In genomic region chr6:32397133-32397730, GRCm38 (mm10) we compare ENCODE assay signal across 9 mouse cellular contexts.
A peak's percentile ranks its signal among the peaks of the same experiment; 100 is the strongest.
DNase-seq lines count a peak whose midpoint lies in the region; ATAC-seq and TF ChIP-seq lines count a peak whose summit lies in the region.
"Had no signal": no experiment of that assay in that cellular context is flagged by ENCODE, and none has a peak within 500 bp of the region (broad histone marks: within the 10 kb centered on the region; RNA-seq: fewer than 3 reads in every experiment).

No protein-coding gene starts in this region.

- TF ChIP-seq CTCF in left cerebral cortex, adult 2 months (IDR thresholded peaks at IDR 0.05), result no peak

- peak; percentile 91 for ATAC-seq in hindbrain, embryonic 16.5 days
- peak; percentile 65 for ATAC-seq in midbrain, embryonic 13.5 days
- no peak for ATAC-seq in erythroid progenitor cell, adult 5-6 weeks (replicated peaks; ENCODE audit: low FRiP score, poor library complexity, severe bottlenecking)

- 32% methylated on average over 6 of the region's 6 CpGs for WGBS in hindbrain, embryonic 16.5 days
- 44% methylated on average over 6 of the region's 6 CpGs for WGBS in midbrain, embryonic 13.5 days

- peak overlapping the region; percentile 44 for H3K27ac ChIP-seq in hindbrain, embryonic 16.5 days (ENCODE audit: low read depth, low read length)
- H3K27ac ChIP-seq in left cerebral cortex, adult 2 months, result 0 out of 2 replicates have a peak overlapping the region, but pooled peaks have one; percentile 24
- H3K27ac ChIP-seq in midbrain, embryonic 13.5 days, result peak overlapping the region; percentile 57; the same call in 1 of the 2 replicates
- H3K27ac ChIP-seq: liver, embryonic 15.5 days had no signal

- no peaks in the 10 kb centered on the region for H3K9me3 ChIP-seq in hindbrain, embryonic 16.5 days (ENCODE audit: control insufficient read depth, low read length)
- no peaks in the 10 kb centered on the region for H3K9me3 ChIP-seq in midbrain, embryonic 13.5 days
- H3K9me3 ChIP-seq: liver, embryonic 15.5 days had no signal

- peaks cover 9% of the 10 kb centered on the region for H3K4me1 ChIP-seq in hindbrain, embryonic 16.5 days (ENCODE audit: control insufficient read depth, insufficient read depth, low read depth, low read length)
- peaks cover 21% of the 10 kb centered on the region for H3K4me1 ChIP-seq in midbrain, embryonic 13.5 days (replicated peaks)
- H3K4me1 ChIP-seq: liver, embryonic 15.5 days had no signal

- DNase-seq in adrenal gland, postnatal 10 days, result peak; percentile 90
- DNase-seq in cerebellum, postnatal 14 days, result peak; percentile 98
- peak; percentile 86 for DNase-seq in gastrocnemius, postnatal 10 days
- peak; percentile 53 to 62 for DNase-seq in left cerebral cortex, adult 2 months (ENCODE audit: extremely low spot score in 1 of 2, low spot score in 2 of 2)
- DNase-seq in testis, postnatal 14 days (ENCODE audit: low spot score), result peak; percentile 79

- no peaks in the 10 kb centered on the region for H3K27me3 ChIP-seq in hindbrain, embryonic 16.5 days (replicated peaks; ENCODE audit: control insufficient read depth, insufficient read depth, low read length)
- H3K27me3 ChIP-seq in midbrain, embryonic 13.5 days, result no peaks in the 10 kb centered on the region
- H3K27me3 ChIP-seq: liver, embryonic 15.5 days had no signal

- H3K9ac ChIP-seq in hindbrain, embryonic 16.5 days (ENCODE audit: low read depth, low read length), result no peak overlapping the region
- H3K9ac ChIP-seq in midbrain, embryonic 13.5 days (replicated peaks), result no peak overlapping the region
- H3K9ac ChIP-seq: liver, embryonic 15.5 days had no signal

- no peak overlapping the region for H3K4me2 ChIP-seq in hindbrain, embryonic 16.5 days (ENCODE audit: low read length)
- H3K4me2 ChIP-seq in midbrain, embryonic 13.5 days (replicated peaks), result no peak overlapping the region
- H3K4me2 ChIP-seq: liver, embryonic 15.5 days had no signal

- H3K36me3 ChIP-seq in hindbrain, embryonic 16.5 days (ENCODE audit: control insufficient read depth, insufficient read depth, low read length), result no peaks in the 10 kb centered on the region
- H3K36me3 ChIP-seq in midbrain, embryonic 13.5 days, result no peaks in the 10 kb centered on the region
- H3K36me3 ChIP-seq: liver, embryonic 15.5 days had no signal

- no peak overlapping the region for H3K4me3 ChIP-seq in hindbrain, embryonic 16.5 days (ENCODE audit: low read length)
- H3K4me3 ChIP-seq in left cerebral cortex, adult 2 months, result no peak overlapping the region
- no peak overlapping the region for H3K4me3 ChIP-seq in midbrain, embryonic 13.5 days (replicated peaks)
- H3K4me3 ChIP-seq: liver, embryonic 15.5 days had no signal

- intact Hi-C loops in left cerebral cortex, adult 2 months (cut with DNase I), result no loop called here
